Mouse (Mus musculus) testis, adult 10 weeks (tissue): Measurements from ENCODE around the gene Adora2b. TPM values are rescaled to one million over a fixed set of nuclear protein-coding genes. Genes with fewer than 3 reads are reported as not detected.

Experiments
- polyA plus RNA-seq: library from polyadenylated mRNA; stranded (reverse); fragments of 350-450 nt; fragmentation: Illumina TruSeq; extraction: RNeasy Lipid Tissue Mini Kit (QIAGEN cat#74804); gene quantifications from one replicate; pipeline ENCODE4 v1.2.3, GENCODE M21; 2014; ENCODE audit warnings: low read depth, low replicate concordance

Adora2b gene
- polyA plus RNA-seq, result 0.21 TPM

GRCm38 (mm10) chr11:62248401-62249244 lies at the start of gene Adora2b:
Gene Adora2b, plus strand, starts transcription at chr11:62248984.

GRCm38 (mm10) chr11:62280675-62281600 lies 32.2 kb downstream of the Adora2b start, which contains the start of the genes Zswim7 and Ttc19:
Gene Zswim7, minus strand, starts transcription at chr11:62281375.
Gene Ttc19, plus strand, starts transcription at chr11:62281473.

Other genes with a start within 250 kb of the Adora2b start
- 18.3 TPM for gene Zswim7, start 32.4 kb downstream of the Adora2b start, polyA plus RNA-seq
- gene Ttc19, start 32.5 kb downstream of the Adora2b start, polyA plus RNA-seq, result 18.8 TPM
- 2.3 TPM for gene Pigl, start 209.5 kb downstream of the Adora2b start, polyA plus RNA-seq
- gene Ncor1, start 209.6 kb downstream of the Adora2b start, polyA plus RNA-seq, result 143 TPM